Mouse (Mus musculus) olfactory bulb, adult 2 months (tissue): ENCODE measurements at regions not wholly inside any gene's neighbourhood (a gene's known extent, or its start where the extent isn't known, plus 50 kb on each side); places are given as distances from the start of the nearest gene placed in this dataset.

Source experiments
- CTCF ChIP-seq: fragments of 200-500 bp; IDR thresholded peaks from 2 replicates; pipeline ENCODE4 v1.5.1; 2012; ENCODE audit warnings: low read depth, mild to moderate bottlenecking, low read length, moderate library complexity; ENCODE audit not compliant: insufficient read depth
- POLR2A ChIP-seq: fragments of 200-500 bp; IDR thresholded peaks from 2 replicates; pipeline ENCODE4 v1.6.1; 2012; ENCODE audit warnings: mild to moderate bottlenecking, low read depth, low read length, moderate library complexity; ENCODE audit not compliant: insufficient read depth

DNA sequence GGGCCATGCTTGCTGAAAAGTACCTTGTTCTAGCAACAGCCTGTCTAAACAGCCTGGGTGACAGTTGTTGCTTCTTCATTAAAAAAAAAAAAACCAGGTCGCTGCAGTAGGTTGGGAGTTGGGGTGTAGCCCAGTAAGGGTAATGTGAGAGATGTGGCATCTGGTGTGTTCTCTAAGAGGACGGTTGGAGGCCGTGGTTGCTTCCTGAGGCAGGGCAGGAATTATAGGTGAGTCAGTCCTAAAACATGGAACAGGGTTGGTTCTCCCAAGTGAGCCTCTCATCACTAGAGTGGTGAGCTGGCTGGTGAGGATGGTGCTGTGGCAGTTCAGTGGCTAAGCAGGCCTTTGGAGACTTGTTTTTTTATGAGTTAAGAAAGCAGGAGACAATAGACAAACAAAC is 283.3 kb upstream of the Prickle1 start:
- TF ChIP-seq POLR2A (no peak), CTCF (no peak)
